Mouse (Mus musculus): ENCODE results near the gene Tlcd2. TPM values are rescaled to one million over a fixed set of nuclear protein-coding genes. Genes with fewer than 3 reads are reported as not detected.

Tlcd2 gene
- polyA plus RNA-seq (2014; fragmentation: Nextera tagmentation; extraction: Ambion mirVana) = 1.6 and 4.5 TPM in 2 replicates

- ATAC-seq (ENCODE audit: low FRiP score) (peak; percentile 97), DNase-seq (ENCODE audit: low spot score) (peak; percentile 98)
- Histone ChIP-seq H3K4me3 (replicated peaks; ENCODE audit: low read length) (peak within 1 kb of the TSS; percentile 73), H3K4me1 (replicated peaks; ENCODE audit: control insufficient read depth, insufficient read depth, low read length) (peaks cover 19% of the 10 kb centered on the region), H3K27ac (peak within 1 kb of the TSS; percentile 82), H3K36me3 (replicated peaks; ENCODE audit: control insufficient read depth, insufficient read depth) (peaks cover 11% of the 10 kb centered on the region), H3K9ac (peak within 1 kb of the TSS; percentile 73), H3K27me3 (ENCODE audit: control insufficient read depth, insufficient read depth, low read length) (no peaks in the 10 kb centered on the region), H3K4me2 (replicated peaks) (peak within 1 kb of the TSS; percentile 76), H3K9me3 (ENCODE audit: control insufficient read depth, low read length) (no peaks in the 10 kb centered on the region)
- under 1% methylated on average over 46 of the region's 46 CpGs for WGBS
These were observed at the start of gene Tlcd2 for GRCm38 (mm10) chr11:75460844-75461742. Tlcd2 (plus strand) TSS chr11:75461715.

GRCm38 (mm10) chr11:75415096-75415495 is 46.4 kb upstream of the Tlcd2 start:
- Histone ChIP-seq H3K9me3 (ENCODE audit: control insufficient read depth, low read length) (no peaks in the 10 kb centered on the region), H3K27me3 (ENCODE audit: control insufficient read depth, insufficient read depth, low read length) (no peaks in the 10 kb centered on the region), H3K36me3 (replicated peaks; ENCODE audit: control insufficient read depth, insufficient read depth) (no peaks in the 10 kb centered on the region), H3K4me1 (replicated peaks; ENCODE audit: control insufficient read depth, insufficient read depth, low read length) (no peaks in the 10 kb centered on the region), H3K27ac (no peak overlapping the region), H3K9ac (no peak overlapping the region), H3K4me2 (replicated peaks) (no peak overlapping the region), H3K4me3 (replicated peaks; ENCODE audit: low read length) (no peak overlapping the region)
- no peak for DNase-seq (ENCODE audit: low spot score)
- WGBS = 42% methylated on average over 7 of the region's 7 CpGs
- no peak for ATAC-seq (ENCODE audit: low FRiP score)

GRCm38 (mm10) chr11:75415994-75416393 is 45.5 kb upstream of the Tlcd2 start:
- DNase-seq (ENCODE audit: low spot score) (no peak), ATAC-seq (ENCODE audit: low FRiP score) (no peak)
- Histone ChIP-seq H3K27ac (no peak overlapping the region), H3K4me1 (replicated peaks; ENCODE audit: control insufficient read depth, insufficient read depth, low read length) (no peaks in the 10 kb centered on the region), H3K9ac (no peak overlapping the region), H3K4me2 (replicated peaks) (no peak overlapping the region), H3K4me3 (replicated peaks; ENCODE audit: low read length) (no peak overlapping the region), H3K9me3 (ENCODE audit: control insufficient read depth, low read length) (no peaks in the 10 kb centered on the region), H3K36me3 (replicated peaks; ENCODE audit: control insufficient read depth, insufficient read depth) (no peaks in the 10 kb centered on the region), H3K27me3 (ENCODE audit: control insufficient read depth, insufficient read depth, low read length) (no peaks in the 10 kb centered on the region)
- WGBS = 87% methylated on average over 13 of the region's 13 CpGs

GRCm38 (mm10) chr11:75420037-75420436 is 41.5 kb upstream of the Tlcd2 start:
- WGBS = 78% methylated on average over 7 of the region's 7 CpGs
- H3K9ac ChIP-seq = no peak overlapping the region
- H3K27ac ChIP-seq = no peak overlapping the region
- ATAC-seq (ENCODE audit: low FRiP score) = no peak
- DNase-seq (ENCODE audit: low spot score) = no peak
- H3K9me3 ChIP-seq (ENCODE audit: control insufficient read depth, low read length) = no peaks in the 10 kb centered on the region
- no peaks in the 10 kb centered on the region for H3K27me3 ChIP-seq (ENCODE audit: control insufficient read depth, insufficient read depth, low read length)
- no peaks in the 10 kb centered on the region for H3K4me1 ChIP-seq (replicated peaks; ENCODE audit: control insufficient read depth, insufficient read depth, low read length)
- no peak overlapping the region for H3K4me3 ChIP-seq (replicated peaks; ENCODE audit: low read length)
- H3K4me2 ChIP-seq (replicated peaks) = no peak overlapping the region
- H3K36me3 ChIP-seq (replicated peaks; ENCODE audit: control insufficient read depth, insufficient read depth) = no peaks in the 10 kb centered on the region

GRCm38 (mm10) chr11:75420810-75421374 is 40.6 kb upstream of the Tlcd2 start:
- Histone ChIP-seq H3K9me3 (ENCODE audit: control insufficient read depth, low read length) (no peaks in the 10 kb centered on the region), H3K4me3 (replicated peaks; ENCODE audit: low read length) (no peak overlapping the region), H3K27me3 (ENCODE audit: control insufficient read depth, insufficient read depth, low read length) (no peaks in the 10 kb centered on the region), H3K27ac (no peak overlapping the region), H3K4me2 (replicated peaks) (no peak overlapping the region), H3K9ac (no peak overlapping the region), H3K4me1 (replicated peaks; ENCODE audit: control insufficient read depth, insufficient read depth, low read length) (no peaks in the 10 kb centered on the region), H3K36me3 (replicated peaks; ENCODE audit: control insufficient read depth, insufficient read depth) (no peaks in the 10 kb centered on the region)
- ATAC-seq (ENCODE audit: low FRiP score) (no peak), DNase-seq (ENCODE audit: low spot score) (no peak)
- WGBS = 62% methylated on average over 5 of the region's 5 CpGs

- Histone ChIP-seq H3K4me3 (replicated peaks; ENCODE audit: low read length) (0 out of 2 replicates have a peak overlapping the region, but pooled peaks have one; percentile 9), H3K4me1 (replicated peaks; ENCODE audit: control insufficient read depth, insufficient read depth, low read length) (no peaks in the 10 kb centered on the region), H3K9me3 (ENCODE audit: control insufficient read depth, low read length) (no peaks in the 10 kb centered on the region), H3K27me3 (ENCODE audit: control insufficient read depth, insufficient read depth, low read length) (no peaks in the 10 kb centered on the region), H3K4me2 (replicated peaks) (peak overlapping the region; percentile 10; the same call in 1 of the 2 replicates), H3K36me3 (replicated peaks; ENCODE audit: control insufficient read depth, insufficient read depth) (no peaks in the 10 kb centered on the region), H3K27ac (no peak overlapping the region), H3K9ac (peak overlapping the region; percentile 16; the same call in 1 of the 2 replicates)
- 45% methylated on average over 6 of the region's 6 CpGs for WGBS
- DNase-seq (ENCODE audit: low spot score) (no peak), ATAC-seq (ENCODE audit: low FRiP score) (no peak)
These were observed 40.0 kb upstream of the Tlcd2 start for GRCm38 (mm10) chr11:75421375-75422012.

GRCm38 (mm10) chr11:75422013-75422792 is 39.3 kb upstream of the Tlcd2 start, which contains the start of gene Serpinf1:
Serpinf1 (minus strand) TSS chr11:75422701.
- peak within 1 kb of the TSS; percentile 16; the same call in 1 of the 2 replicates for H3K9ac ChIP-seq
- peak within 1 kb of the TSS; percentile 10; the same call in 1 of the 2 replicates for H3K4me2 ChIP-seq (replicated peaks)
- no peaks in the 10 kb centered on the region for H3K4me1 ChIP-seq (replicated peaks; ENCODE audit: control insufficient read depth, insufficient read depth, low read length)
- H3K27ac ChIP-seq = no peak within 1 kb of the TSS
- 0 out of 2 replicates have a peak within 1 kb of the TSS, but pooled peaks have one; percentile 9 for H3K4me3 ChIP-seq (replicated peaks; ENCODE audit: low read length)
- WGBS = 49% methylated on average over 10 of the region's 10 CpGs
- H3K9me3 ChIP-seq (ENCODE audit: control insufficient read depth, low read length) = no peaks in the 10 kb centered on the region
- no peak for DNase-seq (ENCODE audit: low spot score)
- ATAC-seq (ENCODE audit: low FRiP score) = no peak
- H3K36me3 ChIP-seq (replicated peaks; ENCODE audit: control insufficient read depth, insufficient read depth) = no peaks in the 10 kb centered on the region
- no peaks in the 10 kb centered on the region for H3K27me3 ChIP-seq (ENCODE audit: control insufficient read depth, insufficient read depth, low read length)

- Histone ChIP-seq H3K36me3 (replicated peaks; ENCODE audit: control insufficient read depth, insufficient read depth) (no peaks in the 10 kb centered on the region), H3K27ac (no peak overlapping the region), H3K9ac (no peak overlapping the region), H3K4me3 (replicated peaks; ENCODE audit: low read length) (no peak overlapping the region), H3K4me2 (replicated peaks) (no peak overlapping the region), H3K4me1 (replicated peaks; ENCODE audit: control insufficient read depth, insufficient read depth, low read length) (no peaks in the 10 kb centered on the region), H3K27me3 (ENCODE audit: control insufficient read depth, insufficient read depth, low read length) (no peaks in the 10 kb centered on the region), H3K9me3 (ENCODE audit: control insufficient read depth, low read length) (no peaks in the 10 kb centered on the region)
- 94% methylated on average over 3 of the region's 3 CpGs for WGBS
- ATAC-seq (ENCODE audit: low FRiP score) = no peak
- no peak for DNase-seq (ENCODE audit: low spot score)
These were observed 38.4 kb upstream of the Tlcd2 start for GRCm38 (mm10) chr11:75423091-75423490.

Data from hindbrain, embryonic 14.5 days (tissue).